Mouse (Mus musculus) heart, postnatal 0 days (tissue): ENCODE measurements around the gene Tshz2.

ENCODE experiments used
- CTCF ChIP-seq: IDR thresholded peaks from 2 replicates; pipeline ENCODE4 v1.5.1; 2016; ENCODE audit warnings: antibody characterized with exemption, control low read depth, low read depth
- EP300 ChIP-seq: IDR thresholded peaks from 2 replicates; pipeline ENCODE4 v1.6.1; 2016; ENCODE audit warnings: antibody characterized with exemption, low read depth

- TF ChIP-seq CTCF (no peak), EP300 (no peak)
These were observed 358.2 kb downstream of the Tshz2 start for GRCm38 (mm10) chr2:169990991-169991390.
